In the genomic region with DNA sequence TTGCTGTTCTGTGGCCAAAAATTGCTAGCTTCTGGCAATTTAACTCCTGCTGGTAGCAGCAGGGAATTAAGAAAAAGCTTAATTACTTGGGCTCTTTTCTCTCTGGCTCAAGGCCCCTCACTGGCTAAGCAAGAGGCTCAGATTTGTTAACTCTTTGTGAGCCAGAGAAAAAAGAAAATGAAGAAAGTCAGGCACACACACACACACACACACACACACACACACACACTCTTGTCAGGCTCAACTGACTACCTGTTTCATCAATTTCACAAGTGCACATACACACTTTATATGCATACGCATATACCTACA, we compare ENCODE assay signal across 21 mouse cellular contexts. TPM values are rescaled to one million over a fixed set of nuclear protein-coding genes. Genes with fewer than 3 reads are reported as not detected.
A peak's percentile ranks its signal among the peaks of the same experiment; 100 is the strongest.
DNase-seq lines count a peak whose midpoint lies in the region; ATAC-seq and TF ChIP-seq lines count a peak whose summit lies in the region.
"Had no signal": no experiment of that assay in that cellular context is flagged by ENCODE, and none has a peak within 500 bp of the region (broad histone marks: within the 10 kb centered on the region; RNA-seq: fewer than 3 reads in every experiment).

No protein-coding gene starts in this region.

- peak; percentile 32; the same call in 1 of the 2 replicates for ATAC-seq in hindbrain, embryonic 13.5 days (ENCODE audit: low FRiP score)
- ATAC-seq in hindbrain, embryonic 11.5 days (ENCODE audit: low FRiP score): no peak
- ATAC-seq in forebrain, embryonic 13.5 days: peak; percentile 54
- ATAC-seq in hindbrain, postnatal 0 days: peak; percentile 47
- ATAC-seq: inflammation-experienced regulatory T-cells, adult 6 months; lung, postnatal 0 days had no signal

- H3K9ac ChIP-seq in hindbrain, embryonic 13.5 days: no peak overlapping the region
- no peak overlapping the region for H3K9ac ChIP-seq in hindbrain, embryonic 11.5 days (ENCODE audit: low read depth, low read length)
- no peak overlapping the region for H3K9ac ChIP-seq in forebrain, embryonic 13.5 days
- no peak overlapping the region for H3K9ac ChIP-seq in hindbrain, postnatal 0 days (replicated peaks; ENCODE audit: low read length)
- H3K9ac ChIP-seq: midbrain, embryonic 12.5 days had no signal

- H3K27ac ChIP-seq in hindbrain, embryonic 13.5 days: no peak overlapping the region
- no peak overlapping the region for H3K27ac ChIP-seq in hindbrain, embryonic 11.5 days (ENCODE audit: low read depth, low read length)
- no peak overlapping the region for H3K27ac ChIP-seq in forebrain, embryonic 13.5 days
- H3K27ac ChIP-seq in hindbrain, postnatal 0 days: no peak overlapping the region
- no peak overlapping the region for H3K27ac ChIP-seq in gastrocnemius, adult 2 months
- H3K27ac ChIP-seq: midbrain, embryonic 12.5 days had no signal

- no peaks in the 10 kb centered on the region for H3K9me3 ChIP-seq in hindbrain, embryonic 13.5 days
- H3K9me3 ChIP-seq in hindbrain, embryonic 11.5 days (ENCODE audit: control insufficient read depth, low read length): no peaks in the 10 kb centered on the region
- H3K9me3 ChIP-seq in forebrain, embryonic 13.5 days (replicated peaks): no peaks in the 10 kb centered on the region
- H3K9me3 ChIP-seq in hindbrain, postnatal 0 days (ENCODE audit: low read length): no peaks in the 10 kb centered on the region
- H3K9me3 ChIP-seq: midbrain, embryonic 12.5 days had no signal

- H3K27me3 ChIP-seq in hindbrain, embryonic 13.5 days: no peaks in the 10 kb centered on the region
- no peaks in the 10 kb centered on the region for H3K27me3 ChIP-seq in hindbrain, embryonic 11.5 days (ENCODE audit: control insufficient read depth, insufficient read depth, low read length)
- no peaks in the 10 kb centered on the region for H3K27me3 ChIP-seq in forebrain, embryonic 13.5 days
- H3K27me3 ChIP-seq in hindbrain, postnatal 0 days (ENCODE audit: insufficient read depth, low read length): no peaks in the 10 kb centered on the region
- H3K27me3 ChIP-seq: CH12.LX had no signal

- no peak for DNase-seq in hindbrain, embryonic 11.5 days (ENCODE audit: low spot score)
- DNase-seq in brain, embryonic 14.5 days (ENCODE audit: low read depth): peak; percentile 80
- peak; percentile 65 for DNase-seq in hindbrain, postnatal 0 days (ENCODE audit: low spot score)
- no peak for DNase-seq in gastrocnemius, adult 2 months
- no peak for DNase-seq in heart, postnatal 4 days
- DNase-seq: adrenal gland, postnatal 36 days; cerebellum, adult 8-10 months; heart, postnatal 10 days; kidney, adult 2 months; kidney, postnatal 36 days; liver; thymus, postnatal 36 days had no signal

- WGBS in hindbrain, embryonic 13.5 days: 92% methylated on average over 1 of the region's 1 CpGs
- WGBS in hindbrain, embryonic 11.5 days: 97% methylated on average over 1 of the region's 1 CpGs
- 89% methylated on average over 1 of the region's 1 CpGs for WGBS in forebrain, embryonic 13.5 days
- WGBS in hindbrain, postnatal 0 days: 95% methylated on average over 1 of the region's 1 CpGs

- no peak overlapping the region for H3K4me2 ChIP-seq in hindbrain, embryonic 13.5 days
- H3K4me2 ChIP-seq in hindbrain, embryonic 11.5 days (replicated peaks; ENCODE audit: low read depth, low read length): no peak overlapping the region
- H3K4me2 ChIP-seq in forebrain, embryonic 13.5 days: no peak overlapping the region
- H3K4me2 ChIP-seq in hindbrain, postnatal 0 days (ENCODE audit: low read depth, low read length): no peak overlapping the region
- H3K4me2 ChIP-seq: heart, embryonic 11.5 days; midbrain, embryonic 12.5 days had no signal

- no peak for TF ChIP-seq CTCF in brain, embryonic 14.5 days (IDR thresholded peaks at IDR 0.05; ENCODE audit: borderline replicate concordance, extremely low read depth, insufficient read depth, insufficient read length)
- TF ChIP-seq CTCF in hindbrain, postnatal 0 days (IDR thresholded peaks at IDR 0.05; ENCODE audit: low read depth): no peak
- no peak for TF ChIP-seq CTCF in gastrocnemius, adult 2 months (IDR thresholded peaks at IDR 0.05)

- intact Hi-C loops in gastrocnemius, adult 2 months (cut with DNase I): no loop called here

- no peak overlapping the region for H3K4me3 ChIP-seq in hindbrain, embryonic 13.5 days
- H3K4me3 ChIP-seq in hindbrain, embryonic 11.5 days (ENCODE audit: low read depth, low read length): no peak overlapping the region
- H3K4me3 ChIP-seq in forebrain, embryonic 13.5 days: no peak overlapping the region
- no peak overlapping the region for H3K4me3 ChIP-seq in hindbrain, postnatal 0 days (ENCODE audit: low read length)
- H3K4me3 ChIP-seq in gastrocnemius, adult 2 months: no peak overlapping the region
- H3K4me3 ChIP-seq: midbrain, embryonic 12.5 days; myocyte had no signal

- TF ChIP-seq POLR2A in brain, embryonic 14.5 days (IDR thresholded peaks at IDR 0.05; ENCODE audit: borderline replicate concordance, extremely low read depth, insufficient read depth, insufficient read length, poor library complexity, severe bottlenecking): no peak

- H3K36me3 ChIP-seq in hindbrain, embryonic 13.5 days: no peaks in the 10 kb centered on the region
- no peaks in the 10 kb centered on the region for H3K36me3 ChIP-seq in hindbrain, embryonic 11.5 days (ENCODE audit: control insufficient read depth, insufficient read depth, low read length)
- H3K36me3 ChIP-seq in forebrain, embryonic 13.5 days (ENCODE audit: poor library complexity, severe bottlenecking): no peaks in the 10 kb centered on the region
- no peaks in the 10 kb centered on the region for H3K36me3 ChIP-seq in hindbrain, postnatal 0 days (ENCODE audit: insufficient read depth, low read length)
- H3K36me3 ChIP-seq: midbrain, embryonic 12.5 days had no signal

- peaks cover 18% of the 10 kb centered on the region for H3K4me1 ChIP-seq in hindbrain, embryonic 13.5 days (replicated peaks)
- H3K4me1 ChIP-seq in hindbrain, embryonic 11.5 days (replicated peaks; ENCODE audit: control insufficient read depth, insufficient read depth, low read length): no peaks in the 10 kb centered on the region
- H3K4me1 ChIP-seq in forebrain, embryonic 13.5 days: peaks cover 11% of the 10 kb centered on the region
- peaks cover 5% of the 10 kb centered on the region; the same call in 1 of the 2 replicates for H3K4me1 ChIP-seq in hindbrain, postnatal 0 days (ENCODE audit: insufficient read depth, low read length)

RNA-seq across cellular contexts. Expression of gene Lifr, which starts 27.8 kb away (rescaled TPM):
- polyA plus RNA-seq in hindbrain, embryonic 13.5 days (2015; fragmentation: Nextera tagmentation; extraction: Ambion mirVana): 17.2 and 19.1 TPM in 2 replicates
- 20.1 and 24.9 TPM in 2 replicates for polyA plus RNA-seq in hindbrain, embryonic 11.5 days (2014; fragmentation: Nextera tagmentation; extraction: Ambion mirVana)
- 3.1 and 11.8 TPM in 2 replicates for polyA plus RNA-seq in brain, embryonic 14.5 days (2012; rRNA removed)
- polyA plus RNA-seq in forebrain, embryonic 13.5 days (2015; fragmentation: Nextera tagmentation; extraction: Ambion mirVana): 4.5 and 4.6 TPM in 2 replicates
- 38.4 and 47.2 TPM in 2 replicates for total RNA-seq in hindbrain, postnatal 0 days (2014; rRNA removed)
- polyA plus RNA-seq in hindbrain, postnatal 0 days (2015; fragmentation: Nextera tagmentation; extraction: Ambion mirVana): 17.3 and 19.6 TPM in 2 replicates
- 10 to 100 TPM; 66.2 to 83.3 TPM for total RNA-seq in gastrocnemius, adult 2 months (2021)
- 10 to 100 TPM; 41.2 to 42.6 TPM for total RNA-seq in heart, postnatal 4 days (2021)
- total RNA-seq: MEL had no signal

Comparison
In these comparisons a context has a peak if more than half of its experiments do, and no peak if none do; other contexts are left out.
1. DNase-seq: peak in brain, embryonic 14.5 days (single experiment) and hindbrain, postnatal 0 days (single experiment); none in hindbrain, embryonic 11.5 days (single experiment), gastrocnemius, adult 2 months (single experiment) and heart, postnatal 4 days (single experiment).